Mouse (Mus musculus) cerebellum, adult 9-10 months (tissue): ENCODE data around the gene Cyp39a1.

Experiments used
- DNase-seq: peaks from one replicate; pipeline ENCODE4 v3.0.0; 2022

Cyp39a1 gene

GRCm38 (mm10) chr17:43789376-43789775 is 122.2 kb downstream of the Cyp39a1 start:
- DNase-seq, result no peak

GRCm38 (mm10) chr17:43791751-43792150 is 124.5 kb downstream of the Cyp39a1 start:
- no peak for DNase-seq

- no peak for DNase-seq
Observed at GRCm38 (mm10) chr17:43794731-43795280, 127.6 kb downstream of the Cyp39a1 start.
